Mouse (Mus musculus) testis, adult 2 months (tissue): ENCODE data around the gene Rasgrf2. TPM values are rescaled to one million over a fixed set of nuclear protein-coding genes. Genes with fewer than 3 reads are reported as not detected.

ENCODE experiments used
- H3K27ac ChIP-seq: fragments of 200-500 bp; 2 replicates; pipeline ENCODE4 v1.5.1; 2012; ENCODE audit warnings: low read depth, low read length; ENCODE audit not compliant: control insufficient read depth, insufficient read depth
- H3K27me3 ChIP-seq: fragments of 200-500 bp; 2 replicates; pipeline ENCODE4 v1.6.1; 2012; ENCODE audit warnings: mild to moderate bottlenecking, low read length, moderate library complexity; ENCODE audit not compliant: control insufficient read depth, insufficient read depth
- H3K36me3 ChIP-seq: fragments of 200-500 bp; 2 replicates; pipeline ENCODE4 v1.6.1; 2012; ENCODE audit warnings: mild to moderate bottlenecking, low read length; ENCODE audit not compliant: control insufficient read depth, insufficient read depth
- H3K4me1 ChIP-seq: fragments of 200-500 bp; 2 replicates; pipeline ENCODE4 v1.6.1; 2012; ENCODE audit warnings: low read length; ENCODE audit not compliant: control insufficient read depth, insufficient read depth
- H3K4me3 ChIP-seq: fragments of 200-500 bp; 2 replicates; pipeline ENCODE4 v1.5.1; 2012; ENCODE audit warnings: low read depth, mild to moderate bottlenecking, low read length, moderate library complexity, mixed read lengths; ENCODE audit not compliant: control insufficient read depth
- CTCF ChIP-seq: fragments of 200-500 bp; IDR thresholded peaks from 2 replicates; pipeline ENCODE4 v1.5.1; 2012; ENCODE audit warnings: low read depth, mild to moderate bottlenecking, inconsistent platforms, low read length, moderate library complexity; ENCODE audit not compliant: control insufficient read depth, insufficient read depth, insufficient replicate concordance
- POLR2A ChIP-seq: fragments of 200-500 bp; IDR thresholded peaks from 2 replicates; pipeline ENCODE4 v1.6.1; 2012; ENCODE audit warnings: low read depth, mild to moderate bottlenecking, inconsistent platforms, low read length, moderate library complexity; ENCODE audit not compliant: control insufficient read depth
- polyA plus RNA-seq: library from polyadenylated mRNA; depleted of rRNA; stranded (reverse); fragments of >200 nt; gene quantifications from 2 replicates; pipeline ENCODE4 v1.2.3, GENCODE M21; 2012

The Rasgrf2 gene
- polyA plus RNA-seq, 1 experiment = 0.57 TPM

DNA sequence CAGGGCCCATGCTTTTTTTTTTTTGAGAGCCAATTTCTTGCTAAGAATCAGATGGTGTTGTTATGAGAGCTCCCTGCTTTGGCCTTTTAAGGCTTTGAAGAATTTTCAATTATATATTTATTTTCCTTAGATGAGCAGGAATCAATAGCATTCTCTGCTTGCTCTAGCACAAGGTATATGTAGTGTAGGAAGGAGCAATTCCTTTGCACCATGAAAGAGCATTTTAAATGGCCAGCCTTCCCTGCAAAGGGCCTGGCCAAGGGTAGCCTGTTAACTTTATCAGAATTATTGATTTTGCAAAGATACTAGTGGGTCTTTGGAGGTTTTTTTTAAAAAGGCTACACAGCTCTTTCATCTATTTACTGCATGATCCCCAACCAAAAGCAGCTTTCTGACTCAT lies 146.4 kb downstream of the Rasgrf2 start:
- Histone ChIP-seq H3K36me3 (no peaks in the 10 kb centered on the region), H3K4me1 (no peaks in the 10 kb centered on the region), H3K27ac (no peak overlapping the region), H3K4me3 (no peak overlapping the region), H3K27me3 (no peaks in the 10 kb centered on the region)
- no peak for TF ChIP-seq POLR2A
- no peak for TF ChIP-seq CTCF

DNA sequence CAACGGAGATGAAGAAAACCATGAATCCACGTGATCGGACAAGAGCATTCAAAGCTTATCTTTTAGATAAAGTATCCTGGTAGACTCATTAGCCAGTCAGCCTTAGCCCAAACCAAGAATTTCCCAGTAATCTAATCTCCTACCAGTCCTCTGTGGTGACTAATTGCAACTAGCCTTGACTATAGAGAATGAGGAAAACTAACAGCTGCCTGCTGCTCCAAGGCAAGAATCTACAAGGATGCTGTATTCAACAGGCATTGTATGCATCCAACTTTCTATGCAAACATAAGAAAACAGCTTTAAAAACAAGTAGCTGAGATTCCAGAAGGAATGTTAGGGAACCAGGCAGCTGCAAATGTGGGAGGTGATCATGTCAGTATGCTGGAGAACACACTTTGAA lies 149.4 kb downstream of the Rasgrf2 start:
- no peaks in the 10 kb centered on the region for H3K4me1 ChIP-seq
- no peaks in the 10 kb centered on the region for H3K36me3 ChIP-seq
- TF ChIP-seq CTCF (no peak), POLR2A (no peak)
- no peaks in the 10 kb centered on the region for H3K27me3 ChIP-seq
- no peak overlapping the region for H3K27ac ChIP-seq
- H3K4me3 ChIP-seq = no peak overlapping the region

DNA sequence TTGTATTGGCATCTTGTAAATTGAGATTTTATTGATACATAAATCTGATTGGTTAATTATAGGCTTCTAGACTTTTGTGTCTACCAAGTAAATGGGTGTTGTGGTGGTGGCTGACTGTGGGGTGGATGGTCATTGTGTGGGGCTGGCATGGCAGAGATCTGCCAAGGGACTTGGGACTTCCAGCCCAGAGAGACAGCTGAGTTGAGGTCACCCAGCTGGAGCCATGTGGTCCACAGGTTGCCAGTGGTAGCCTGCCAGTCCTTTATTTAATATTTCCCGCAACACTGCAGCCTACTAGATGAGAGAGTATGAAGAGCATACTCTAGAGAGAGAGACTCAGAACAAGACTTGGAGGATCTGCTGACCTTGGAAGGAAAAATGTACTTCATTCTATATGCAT lies 150.0 kb downstream of the Rasgrf2 start:
- Histone ChIP-seq H3K4me3 (no peak overlapping the region), H3K4me1 (no peaks in the 10 kb centered on the region), H3K36me3 (no peaks in the 10 kb centered on the region), H3K27ac (no peak overlapping the region), H3K27me3 (no peaks in the 10 kb centered on the region)
- no peak for TF ChIP-seq CTCF
- no peak for TF ChIP-seq POLR2A

DNA sequence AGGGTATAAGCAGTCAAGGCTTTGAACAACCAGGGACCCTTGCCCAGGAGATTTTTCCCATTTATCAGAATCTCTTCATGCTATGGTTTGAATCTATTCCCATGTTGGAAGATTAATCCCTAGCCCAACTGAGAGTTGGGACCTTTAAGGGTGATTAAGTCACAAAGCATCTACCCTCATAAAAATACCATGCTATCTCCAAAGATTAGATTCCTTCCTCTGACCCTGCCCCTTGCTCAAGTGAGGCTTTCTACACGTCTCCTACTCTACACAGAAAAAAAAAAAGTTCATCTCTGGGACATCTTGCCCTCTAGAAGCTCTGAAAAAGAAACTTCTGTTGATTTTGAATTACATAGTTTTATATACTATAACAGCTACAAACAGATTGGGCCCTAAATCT lies 154.5 kb downstream of the Rasgrf2 start:
- Histone ChIP-seq H3K27me3 (no peaks in the 10 kb centered on the region), H3K4me3 (no peak overlapping the region), H3K36me3 (no peaks in the 10 kb centered on the region), H3K4me1 (no peaks in the 10 kb centered on the region), H3K27ac (no peak overlapping the region)
- no peak for TF ChIP-seq POLR2A
- TF ChIP-seq CTCF = no peak

DNA sequence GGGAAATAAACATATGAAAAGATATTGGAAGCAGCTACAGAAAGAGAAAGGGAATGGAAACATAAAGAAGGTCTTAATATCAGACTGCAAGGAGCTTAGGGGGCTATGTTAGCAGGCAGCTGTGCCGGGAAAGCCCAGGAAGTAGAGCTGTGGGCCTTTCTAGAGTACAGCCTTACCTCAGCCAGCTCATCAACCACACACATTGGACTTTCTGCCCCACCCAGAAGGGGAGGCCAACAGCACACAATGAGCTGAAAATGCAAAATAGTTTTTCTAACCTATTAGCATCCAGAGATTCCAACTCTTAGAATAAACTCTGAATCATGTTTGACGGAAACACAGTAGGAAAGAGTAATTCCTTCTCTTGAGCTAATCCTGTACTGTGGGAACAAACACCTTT lies 154.9 kb downstream of the Rasgrf2 start:
- Histone ChIP-seq H3K4me3 (no peak overlapping the region), H3K36me3 (no peaks in the 10 kb centered on the region), H3K27ac (no peak overlapping the region), H3K27me3 (no peaks in the 10 kb centered on the region), H3K4me1 (no peaks in the 10 kb centered on the region)
- TF ChIP-seq POLR2A (no peak), CTCF (no peak)

DNA sequence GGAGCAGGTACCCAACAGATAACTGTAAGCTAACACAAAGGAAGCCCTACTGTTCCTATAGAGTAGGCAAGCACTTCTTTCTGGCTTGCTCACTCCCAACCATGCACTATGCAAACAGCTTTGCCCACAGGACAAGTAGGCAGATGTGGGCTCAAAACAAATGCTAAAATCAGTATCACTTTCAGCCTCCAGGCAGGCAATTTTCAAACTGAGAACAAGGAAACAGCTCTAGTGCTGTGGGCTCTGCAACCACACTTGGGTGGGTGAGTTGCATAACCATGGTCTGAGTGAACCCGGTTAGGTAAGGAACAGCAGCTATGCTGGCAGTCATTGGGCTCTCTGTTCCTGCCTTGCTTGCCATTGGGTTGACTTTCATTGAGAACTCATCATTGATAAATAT lies 157.3 kb downstream of the Rasgrf2 start:
- TF ChIP-seq CTCF (no peak), POLR2A (no peak)
- H3K27me3 ChIP-seq = no peaks in the 10 kb centered on the region
- no peaks in the 10 kb centered on the region for H3K36me3 ChIP-seq
- H3K4me3 ChIP-seq = no peak overlapping the region
- no peaks in the 10 kb centered on the region for H3K4me1 ChIP-seq
- H3K27ac ChIP-seq = no peak overlapping the region

DNA sequence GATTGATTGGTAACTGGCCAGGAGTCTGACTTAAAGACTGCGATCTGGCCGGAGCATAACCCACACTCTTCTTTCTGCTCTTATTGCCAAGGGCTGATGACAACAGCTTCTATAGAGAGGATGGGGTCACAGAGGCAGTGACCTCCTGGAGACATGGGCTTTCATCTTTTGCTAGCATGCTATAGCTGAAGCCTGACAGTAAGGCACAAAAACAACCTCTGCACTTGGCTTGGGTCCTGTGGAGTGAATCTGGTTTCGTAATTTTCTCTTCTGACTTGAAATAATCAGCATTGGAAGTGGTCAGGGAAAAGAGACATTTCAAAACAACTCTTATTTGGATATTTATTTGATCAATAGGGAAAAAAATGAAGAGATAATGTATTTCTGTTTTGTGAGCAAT lies 160.2 kb downstream of the Rasgrf2 start:
- Histone ChIP-seq H3K4me3 (no peak overlapping the region), H3K27me3 (no peaks in the 10 kb centered on the region), H3K27ac (no peak overlapping the region), H3K36me3 (no peaks in the 10 kb centered on the region), H3K4me1 (no peaks in the 10 kb centered on the region)
- TF ChIP-seq CTCF (no peak), POLR2A (no peak)

DNA sequence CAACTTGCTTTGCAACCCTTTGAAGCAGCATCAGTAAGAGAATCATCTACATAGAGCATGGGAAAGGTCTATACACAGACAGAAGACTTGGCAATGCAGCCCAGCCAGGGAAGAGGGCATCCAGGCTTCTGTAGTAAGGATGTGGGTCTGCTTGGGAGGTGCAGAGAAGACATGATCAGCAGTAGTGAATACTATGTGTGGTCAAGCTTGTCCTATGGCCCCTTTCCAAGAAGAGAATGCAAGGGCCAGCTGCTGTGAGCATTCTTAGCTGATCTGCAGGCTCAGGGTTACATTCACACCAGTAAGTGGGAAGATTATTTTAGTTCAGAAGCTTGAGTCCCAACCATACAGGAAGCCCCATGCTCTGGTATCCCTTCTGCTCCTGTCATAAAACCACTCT lies 175.0 kb downstream of the Rasgrf2 start:
- H3K27me3 ChIP-seq = no peaks in the 10 kb centered on the region
- H3K27ac ChIP-seq = no peak overlapping the region
- TF ChIP-seq CTCF (no peak), POLR2A (no peak)
- no peak overlapping the region for H3K4me3 ChIP-seq
- H3K4me1 ChIP-seq = no peaks in the 10 kb centered on the region
- H3K36me3 ChIP-seq = no peaks in the 10 kb centered on the region
